Mouse (Mus musculus): ENCODE measurements around the gene Aldh1b1. TPM values are rescaled to one million over a fixed set of nuclear protein-coding genes. Genes with fewer than 3 reads are reported as not detected.

Gene Aldh1b1
- 46.1 and 80.9 TPM in 2 replicates for polyA plus RNA-seq (2016; fragmentation: Nextera tagmentation; extraction: Ambion mirVana)

- Histone ChIP-seq H3K9me3 (no peaks in the 10 kb centered on the region), H3K4me1 (peaks cover 61% of the 10 kb centered on the region), H3K4me3 (peak within 1 kb of the TSS; percentile 65), H3K36me3 (peaks cover 16% of the 10 kb centered on the region), H3K27me3 (ENCODE audit: insufficient read depth, poor library complexity, severe bottlenecking) (0 out of 2 replicates have a peak, but pooled peaks cover 7% of the 10 kb centered on the region), H3K27ac (peak within 1 kb of the TSS; percentile 88)
- under 1% methylated on average over 26 of the region's 26 CpGs for WGBS
- peak; percentile 86 for DNase-seq (ENCODE audit: low spot score)
Measured at GRCm38 (mm10) chr4:45798964-45799363, at the start of gene Aldh1b1. Gene Aldh1b1, plus strand, starts transcription at chr4:45799022.

- WGBS: 58% methylated on average over 10 of the region's 10 CpGs
Measured at GRCm38 (mm10) chr4:45749449-45749848, 49.4 kb upstream of the Aldh1b1 start.

DNA sequence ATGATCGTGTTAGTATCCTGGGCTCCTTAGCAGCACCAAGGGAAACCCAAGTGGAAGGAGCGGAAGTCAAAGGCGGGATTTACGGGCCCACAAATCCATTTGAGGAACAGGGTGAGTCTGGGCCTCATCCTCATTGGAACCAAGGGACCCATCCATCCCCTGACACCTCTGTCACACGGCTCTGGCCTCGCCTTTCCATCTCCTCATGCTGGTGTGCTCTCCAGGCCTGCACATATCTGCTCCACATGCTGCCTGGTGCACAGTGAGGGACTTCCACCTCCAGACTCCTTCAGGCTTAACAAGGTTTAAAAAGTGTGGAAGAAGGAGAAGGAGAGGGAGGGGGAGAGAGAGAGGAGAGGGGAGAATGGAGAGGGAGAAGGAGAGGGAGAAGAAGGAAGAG is 48.3 kb upstream of the Aldh1b1 start:
- H3K4me1 ChIP-seq: peaks cover 40% of the 10 kb centered on the region
- no peak overlapping the region for H3K4me3 ChIP-seq
- peaks cover 16% of the 10 kb centered on the region for H3K27me3 ChIP-seq (ENCODE audit: insufficient read depth, poor library complexity, severe bottlenecking)
- no peaks in the 10 kb centered on the region for H3K36me3 ChIP-seq
- no peak for DNase-seq (ENCODE audit: low spot score)
- WGBS: 81% methylated on average over 6 of the region's 6 CpGs
- no peak overlapping the region for H3K27ac ChIP-seq
- H3K9me3 ChIP-seq: no peaks in the 10 kb centered on the region

More at GRCm38 (mm10) chr4:45749449-45749848, 49.4 kb upstream of the Aldh1b1 start:
- H3K4me1 ChIP-seq: peaks cover 43% of the 10 kb centered on the region
- no peaks in the 10 kb centered on the region for H3K36me3 ChIP-seq
- H3K4me3 ChIP-seq: no peak overlapping the region
- H3K9me3 ChIP-seq: no peaks in the 10 kb centered on the region
- H3K27ac ChIP-seq: no peak overlapping the region
- no peak for DNase-seq (ENCODE audit: low spot score)
- H3K27me3 ChIP-seq (ENCODE audit: insufficient read depth, poor library complexity, severe bottlenecking): peaks cover 12% of the 10 kb centered on the region

DNA sequence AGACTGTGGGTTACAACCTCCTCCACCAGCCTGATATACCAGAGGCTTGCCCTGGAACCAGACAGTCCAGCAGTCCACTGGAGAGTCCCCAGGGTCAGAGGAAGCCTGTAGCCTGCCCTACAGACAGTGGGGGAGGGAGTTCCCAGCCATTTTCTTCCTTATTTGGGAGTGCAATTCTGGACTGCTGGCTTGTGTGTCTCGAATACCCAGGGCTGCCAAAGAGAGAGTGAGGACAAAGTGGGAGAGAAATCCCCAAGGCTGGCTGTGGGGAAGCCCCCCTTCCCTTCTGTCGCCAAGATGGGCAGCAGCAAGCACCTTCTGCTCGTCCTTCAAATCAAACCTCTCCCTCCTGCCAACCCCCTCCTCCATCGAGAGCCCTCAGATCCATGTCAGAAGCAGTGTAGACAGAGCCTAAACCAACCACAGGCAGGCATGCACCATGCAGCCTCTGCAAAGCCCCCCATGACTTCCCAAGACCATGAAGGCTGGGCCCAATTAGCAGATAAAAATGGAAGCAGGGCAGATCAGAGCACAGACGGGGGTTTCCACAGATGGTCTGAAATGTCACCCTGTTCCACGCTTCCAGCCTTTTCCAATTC is 45.5 kb upstream of the Aldh1b1 start:
- WGBS: 34% methylated on average over 6 of the region's 6 CpGs
- Histone ChIP-seq H3K4me3 (no peak overlapping the region), H3K4me1 (peaks cover 51% of the 10 kb centered on the region), H3K36me3 (no peaks in the 10 kb centered on the region), H3K27ac (peak overlapping the region; percentile 81), H3K27me3 (ENCODE audit: insufficient read depth, poor library complexity, severe bottlenecking) (peaks cover 36% of the 10 kb centered on the region), H3K9me3 (no peaks in the 10 kb centered on the region)
- DNase-seq (ENCODE audit: low spot score): no peak

DNA sequence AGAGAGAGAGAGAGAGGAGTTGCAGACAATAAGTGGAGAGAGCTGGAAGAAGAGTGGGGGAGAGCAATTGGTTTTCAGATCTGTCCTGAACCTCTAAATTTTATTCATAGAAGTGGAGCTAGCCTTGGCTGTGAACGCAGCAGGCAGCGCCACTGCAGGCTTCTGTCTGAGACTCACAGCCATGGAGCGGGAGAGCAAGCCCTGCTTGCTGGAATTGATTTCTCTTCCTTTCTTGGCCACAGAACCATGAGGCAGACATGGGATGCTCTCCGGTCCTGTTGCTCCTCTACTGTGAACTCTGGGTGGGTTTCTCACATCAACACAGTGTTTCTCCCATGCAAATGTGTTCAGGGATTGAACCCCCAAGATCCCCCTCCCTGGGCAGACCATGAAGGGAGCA is 44.7 kb upstream of the Aldh1b1 start:
- H3K4me1 ChIP-seq: peaks cover 54% of the 10 kb centered on the region
- no peak for DNase-seq (ENCODE audit: low spot score)
- no peak overlapping the region for H3K4me3 ChIP-seq
- peak overlapping the region; percentile 81 for H3K27ac ChIP-seq
- H3K9me3 ChIP-seq: no peaks in the 10 kb centered on the region
- H3K27me3 ChIP-seq (ENCODE audit: insufficient read depth, poor library complexity, severe bottlenecking): peaks cover 45% of the 10 kb centered on the region
- no peaks in the 10 kb centered on the region for H3K36me3 ChIP-seq
- WGBS: 76% methylated on average over 4 of the region's 4 CpGs

- Histone ChIP-seq H3K27ac (no peak overlapping the region), H3K4me1 (peaks cover 56% of the 10 kb centered on the region), H3K27me3 (ENCODE audit: insufficient read depth, poor library complexity, severe bottlenecking) (peaks cover 51% of the 10 kb centered on the region), H3K4me3 (no peak overlapping the region), H3K9me3 (no peaks in the 10 kb centered on the region), H3K36me3 (no peaks in the 10 kb centered on the region)
- 75% methylated on average over 9 of the region's 9 CpGs for WGBS
- no peak for DNase-seq (ENCODE audit: low spot score)
Measured at GRCm38 (mm10) chr4:45755097-45755496, 43.7 kb upstream of the Aldh1b1 start.

DNA sequence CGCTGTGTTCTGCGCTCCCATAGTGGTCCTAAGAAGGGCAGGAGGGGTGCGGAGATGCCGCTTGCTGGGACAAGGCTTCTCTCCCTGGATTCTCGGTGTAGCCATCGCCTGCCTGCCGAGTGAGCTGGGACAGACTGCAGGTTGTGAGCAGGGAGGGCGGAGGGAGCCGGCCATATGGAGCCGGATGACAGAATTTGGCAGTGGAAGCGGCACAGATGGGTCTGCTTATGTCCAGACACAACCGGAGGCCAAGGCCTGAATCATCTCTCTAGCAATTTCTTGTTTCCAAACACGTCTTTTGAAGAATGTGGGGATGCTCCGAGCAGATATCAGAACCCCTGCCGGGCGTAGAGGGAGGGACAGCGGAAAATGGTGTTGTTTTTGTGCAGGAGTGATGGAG is 42.9 kb upstream of the Aldh1b1 start:
- 60% methylated on average over 17 of the region's 17 CpGs for WGBS
- Histone ChIP-seq H3K27me3 (ENCODE audit: insufficient read depth, poor library complexity, severe bottlenecking) (peaks cover 44% of the 10 kb centered on the region), H3K27ac (no peak overlapping the region), H3K4me1 (peaks cover 50% of the 10 kb centered on the region), H3K4me3 (no peak overlapping the region), H3K36me3 (no peaks in the 10 kb centered on the region), H3K9me3 (no peaks in the 10 kb centered on the region)
- no peak for DNase-seq (ENCODE audit: low spot score)

GRCm38 (mm10) chr4:45757941-45758340 is 40.9 kb upstream of the Aldh1b1 start:
- 0 out of 2 replicates have a peak overlapping the region, but pooled peaks have one; percentile 45 for H3K27ac ChIP-seq
- no peaks in the 10 kb centered on the region for H3K36me3 ChIP-seq
- WGBS: 65% methylated on average over 5 of the region's 5 CpGs
- H3K9me3 ChIP-seq: no peaks in the 10 kb centered on the region
- H3K4me3 ChIP-seq: no peak overlapping the region
- DNase-seq (ENCODE audit: low spot score): no peak
- peaks cover 48% of the 10 kb centered on the region for H3K4me1 ChIP-seq
- H3K27me3 ChIP-seq (ENCODE audit: insufficient read depth, poor library complexity, severe bottlenecking): peaks cover 54% of the 10 kb centered on the region

- no peak overlapping the region for H3K4me3 ChIP-seq
- H3K9me3 ChIP-seq: no peaks in the 10 kb centered on the region
- DNase-seq (ENCODE audit: low spot score): no peak
- WGBS: 64% methylated on average over 8 of the region's 8 CpGs
- peaks cover 61% of the 10 kb centered on the region for H3K27me3 ChIP-seq (ENCODE audit: insufficient read depth, poor library complexity, severe bottlenecking)
- no peak overlapping the region for H3K27ac ChIP-seq
- peaks cover 50% of the 10 kb centered on the region for H3K4me1 ChIP-seq
- H3K36me3 ChIP-seq: no peaks in the 10 kb centered on the region
Measured at GRCm38 (mm10) chr4:45759411-45759810, 39.4 kb upstream of the Aldh1b1 start.

- Histone ChIP-seq H3K27me3 (ENCODE audit: insufficient read depth, poor library complexity, severe bottlenecking) (peaks cover 48% of the 10 kb centered on the region), H3K9me3 (no peaks in the 10 kb centered on the region), H3K36me3 (no peaks in the 10 kb centered on the region), H3K4me1 (peaks cover 70% of the 10 kb centered on the region), H3K4me3 (no peak overlapping the region), H3K27ac (no peak overlapping the region)
- DNase-seq (ENCODE audit: low spot score): no peak
- 64% methylated on average over 4 of the region's 4 CpGs for WGBS
Measured at GRCm38 (mm10) chr4:45762600-45762999, 36.2 kb upstream of the Aldh1b1 start.

GRCm38 (mm10) chr4:45763288-45764140 is 35.3 kb upstream of the Aldh1b1 start:
- H3K9me3 ChIP-seq: no peaks in the 10 kb centered on the region
- H3K36me3 ChIP-seq: no peaks in the 10 kb centered on the region
- H3K4me3 ChIP-seq: peak overlapping the region; percentile 46
- H3K27me3 ChIP-seq (ENCODE audit: insufficient read depth, poor library complexity, severe bottlenecking): peaks cover 54% of the 10 kb centered on the region
- 6% methylated on average over 18 of the region's 18 CpGs for WGBS
- H3K27ac ChIP-seq: peak overlapping the region; percentile 70
- peaks cover 71% of the 10 kb centered on the region for H3K4me1 ChIP-seq
- DNase-seq (ENCODE audit: low spot score): no peak

GRCm38 (mm10) chr4:45764141-45764494 is 34.7 kb upstream of the Aldh1b1 start:
- Histone ChIP-seq H3K4me3 (peak overlapping the region; percentile 46), H3K36me3 (no peaks in the 10 kb centered on the region), H3K27me3 (ENCODE audit: insufficient read depth, poor library complexity, severe bottlenecking) (peaks cover 54% of the 10 kb centered on the region), H3K27ac (peak overlapping the region; percentile 70), H3K9me3 (no peaks in the 10 kb centered on the region), H3K4me1 (peaks cover 75% of the 10 kb centered on the region)
- WGBS: 5% methylated on average over 10 of the region's 10 CpGs
- no peak for DNase-seq (ENCODE audit: low spot score)

- peaks cover 51% of the 10 kb centered on the region for H3K27me3 ChIP-seq (ENCODE audit: insufficient read depth, poor library complexity, severe bottlenecking)
- 3% methylated on average over 16 of the region's 16 CpGs for WGBS
- peaks cover 75% of the 10 kb centered on the region for H3K4me1 ChIP-seq
- peak overlapping the region; percentile 40 for H3K4me3 ChIP-seq
- H3K27ac ChIP-seq: peak overlapping the region; percentile 54
- no peak for DNase-seq (ENCODE audit: low spot score)
- no peaks in the 10 kb centered on the region for H3K9me3 ChIP-seq
- H3K36me3 ChIP-seq: no peaks in the 10 kb centered on the region
Measured at GRCm38 (mm10) chr4:45765121-45765564, 33.7 kb upstream of the Aldh1b1 start.

All from heart, embryonic 10.5 days (tissue).